Comparison of ENCODE assay signal across 24 mouse cellular contexts in the genomic region with DNA sequence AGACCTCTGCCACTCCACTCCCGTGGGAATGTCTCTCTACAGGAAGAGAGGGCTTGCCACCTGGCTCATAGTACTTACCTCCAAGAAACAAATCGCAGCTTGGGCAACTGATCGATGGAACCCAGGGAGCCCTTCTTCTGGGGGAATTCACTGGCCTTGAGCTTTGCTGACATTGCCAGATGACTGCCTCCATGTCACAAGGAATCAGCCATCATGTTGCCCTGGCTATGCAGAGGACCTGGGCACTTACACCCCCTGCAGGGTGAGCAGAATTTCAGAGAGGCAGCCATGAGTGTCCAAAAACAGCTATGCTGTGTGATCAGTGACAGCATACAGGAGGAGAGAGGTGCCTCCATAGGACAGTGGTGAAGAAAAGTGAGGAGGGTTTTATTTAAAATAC. TPM values are rescaled to one million over a fixed set of nuclear protein-coding genes. Genes with fewer than 3 reads are reported as not detected.
DNase-seq lines count a peak whose midpoint lies in the region; ATAC-seq and TF ChIP-seq lines count a peak whose summit lies in the region.
"Had no signal": no experiment of that assay in that cellular context is flagged by ENCODE, and none has a peak within 500 bp of the region (broad histone marks: within the 10 kb centered on the region; RNA-seq: fewer than 3 reads in every experiment).

No protein-coding gene starts in this region.

- no peak overlapping the region for H3K9ac ChIP-seq in hindbrain, postnatal 0 days (replicated peaks; ENCODE audit: low read length)
- H3K9ac ChIP-seq in hindbrain, embryonic 14.5 days, result no peak overlapping the region
- no peak overlapping the region for H3K9ac ChIP-seq in midbrain, postnatal 0 days (replicated peaks; ENCODE audit: low read length, poor library complexity, severe bottlenecking)
- H3K9ac ChIP-seq in midbrain, embryonic 13.5 days (replicated peaks), result no peak overlapping the region
- H3K9ac ChIP-seq: embryonic facial prominence, embryonic 12.5 days; forebrain, embryonic 13.5 days; forebrain, embryonic 15.5 days; forebrain, postnatal 0 days had no signal

- no peak for ATAC-seq in cerebellum, adult (ENCODE audit: insufficient number of reproducible peaks, low FRiP score, low TSS enrichment)
- ATAC-seq in hindbrain, postnatal 0 days, result 0 out of 2 replicates have a peak, but pooled peaks have one; percentile 21
- ATAC-seq in hindbrain, embryonic 14.5 days (ENCODE audit: low FRiP score), result no peak
- ATAC-seq in midbrain, postnatal 0 days (ENCODE audit: low FRiP score), result no peak
- ATAC-seq in midbrain, embryonic 13.5 days, result no peak
- ATAC-seq: activated CD4-positive, CD25-positive, alpha-beta regulatory T cell, adult 4 months; CD4-positive, CD25-positive, alpha-beta regulatory T cell, adult 4 months; forebrain, embryonic 13.5 days; forebrain, embryonic 15.5 days; forebrain, postnatal 0 days; Patski had no signal

- no peak overlapping the region for H3K27ac ChIP-seq in hindbrain, postnatal 0 days
- no peak overlapping the region for H3K27ac ChIP-seq in hindbrain, embryonic 14.5 days
- H3K27ac ChIP-seq in midbrain, postnatal 0 days (ENCODE audit: low read depth, low read length), result no peak overlapping the region
- H3K27ac ChIP-seq in midbrain, embryonic 13.5 days, result no peak overlapping the region
- H3K27ac ChIP-seq: embryonic facial prominence, embryonic 10.5 days; embryonic facial prominence, embryonic 12.5 days; forebrain, embryonic 13.5 days; forebrain, embryonic 15.5 days had no signal

- H3K9me3 ChIP-seq in hindbrain, postnatal 0 days (ENCODE audit: low read length), result no peaks in the 10 kb centered on the region
- no peaks in the 10 kb centered on the region for H3K9me3 ChIP-seq in hindbrain, embryonic 14.5 days (ENCODE audit: control insufficient read depth, low read length)
- no peaks in the 10 kb centered on the region for H3K9me3 ChIP-seq in midbrain, postnatal 0 days (ENCODE audit: low read length)
- 0 out of 2 replicates have a peak, but pooled peaks cover 6% of the 10 kb centered on the region for H3K9me3 ChIP-seq in midbrain, embryonic 13.5 days
- H3K9me3 ChIP-seq: embryonic facial prominence, embryonic 12.5 days; forebrain, embryonic 15.5 days had no signal

- H3K4me3 ChIP-seq in hindbrain, postnatal 0 days (ENCODE audit: low read length), result no peak overlapping the region
- H3K4me3 ChIP-seq in hindbrain, embryonic 14.5 days (replicated peaks; ENCODE audit: low read length), result no peak overlapping the region
- no peak overlapping the region for H3K4me3 ChIP-seq in midbrain, postnatal 0 days (ENCODE audit: low read depth, low read length)
- no peak overlapping the region for H3K4me3 ChIP-seq in midbrain, embryonic 13.5 days (replicated peaks)
- H3K4me3 ChIP-seq: embryonic facial prominence, embryonic 10.5 days; embryonic facial prominence, embryonic 12.5 days; forebrain, embryonic 13.5 days; forebrain, embryonic 15.5 days had no signal

- 78% methylated on average over 3 of the region's 3 CpGs for WGBS in hindbrain, postnatal 0 days
- 89% methylated on average over 3 of the region's 3 CpGs for WGBS in hindbrain, embryonic 14.5 days
- WGBS in midbrain, postnatal 0 days, result 85% methylated on average over 3 of the region's 3 CpGs
- 87% methylated on average over 3 of the region's 3 CpGs for WGBS in midbrain, embryonic 13.5 days

- peak; percentile 83 to 91 for DNase-seq in cerebellum, postnatal 10 days
- peak; percentile 52 for DNase-seq in hindbrain, postnatal 0 days (ENCODE audit: low spot score)
- DNase-seq in hindbrain, embryonic 14.5 days (ENCODE audit: low spot score), result no peak
- DNase-seq in midbrain, postnatal 0 days (ENCODE audit: low spot score), result peak; percentile 48
- no peak for DNase-seq in gastrocnemius, adult 8-10 months (ENCODE audit: low spot score in 2 of 2)
- DNase-seq: adrenal gland, adult 8-10 months; adrenal gland, postnatal 14 days; adrenal gland, postnatal 36 days; B cell, adult 2 months; cerebellum, adult 11 months; cerebellum, adult 18-20 months; cerebellum, adult 9-10 months; forebrain, postnatal 0 days had no signal

- no peak for TF ChIP-seq CTCF in hindbrain, postnatal 0 days (IDR thresholded peaks at IDR 0.05; ENCODE audit: low read depth)
- no peak for TF ChIP-seq CTCF in midbrain, postnatal 0 days (IDR thresholded peaks at IDR 0.05)

- H3K4me1 ChIP-seq in hindbrain, postnatal 0 days (ENCODE audit: insufficient read depth, low read length), result no peaks in the 10 kb centered on the region
- H3K4me1 ChIP-seq in hindbrain, embryonic 14.5 days (replicated peaks; ENCODE audit: control insufficient read depth, insufficient read depth, low read length), result no peaks in the 10 kb centered on the region
- no peaks in the 10 kb centered on the region for H3K4me1 ChIP-seq in midbrain, postnatal 0 days (ENCODE audit: insufficient read depth, low read length)
- no peaks in the 10 kb centered on the region for H3K4me1 ChIP-seq in midbrain, embryonic 13.5 days (replicated peaks)
- H3K4me1 ChIP-seq: embryonic facial prominence, embryonic 12.5 days; forebrain, embryonic 13.5 days; forebrain, embryonic 15.5 days had no signal

- H3K27me3 ChIP-seq in hindbrain, postnatal 0 days (ENCODE audit: insufficient read depth, low read length), result no peaks in the 10 kb centered on the region
- no peaks in the 10 kb centered on the region for H3K27me3 ChIP-seq in hindbrain, embryonic 14.5 days (ENCODE audit: control insufficient read depth, insufficient read depth, low read length)
- no peaks in the 10 kb centered on the region for H3K27me3 ChIP-seq in midbrain, postnatal 0 days (ENCODE audit: insufficient read depth, low read length)
- H3K27me3 ChIP-seq in midbrain, embryonic 13.5 days, result peaks cover 20% of the 10 kb centered on the region
- H3K27me3 ChIP-seq: embryonic facial prominence, embryonic 12.5 days; Patski had no signal

- H3K36me3 ChIP-seq in hindbrain, postnatal 0 days (ENCODE audit: insufficient read depth, low read length), result no peaks in the 10 kb centered on the region
- H3K36me3 ChIP-seq in hindbrain, embryonic 14.5 days (replicated peaks; ENCODE audit: control insufficient read depth, insufficient read depth), result no peaks in the 10 kb centered on the region
- no peaks in the 10 kb centered on the region for H3K36me3 ChIP-seq in midbrain, postnatal 0 days (ENCODE audit: insufficient read depth, low read length)
- no peaks in the 10 kb centered on the region for H3K36me3 ChIP-seq in midbrain, embryonic 13.5 days
- H3K36me3 ChIP-seq: embryonic facial prominence, embryonic 10.5 days; embryonic facial prominence, embryonic 12.5 days; forebrain, embryonic 15.5 days; G1E had no signal

- H3K4me2 ChIP-seq in hindbrain, postnatal 0 days (ENCODE audit: low read depth, low read length), result no peak overlapping the region
- H3K4me2 ChIP-seq in hindbrain, embryonic 14.5 days (replicated peaks), result no peak overlapping the region
- H3K4me2 ChIP-seq in midbrain, postnatal 0 days (ENCODE audit: low read depth, low read length, poor library complexity, severe bottlenecking), result no peak overlapping the region
- no peak overlapping the region for H3K4me2 ChIP-seq in midbrain, embryonic 13.5 days (replicated peaks)
- H3K4me2 ChIP-seq: embryonic facial prominence, embryonic 12.5 days; forebrain, embryonic 13.5 days; forebrain, embryonic 15.5 days had no signal

RNA-seq across cellular contexts. Expression of a gene that starts 48.2 kb away (rescaled TPM):
- 2.3 and 5.3 TPM in 2 replicates for total RNA-seq in hindbrain, postnatal 0 days (2014; rRNA removed)
- polyA plus RNA-seq in hindbrain, postnatal 0 days (2015; fragmentation: Nextera tagmentation; extraction: Ambion mirVana), result 0.54 and 1.1 TPM in 2 replicates
- polyA plus RNA-seq in hindbrain, embryonic 14.5 days (2014; fragmentation: Nextera tagmentation; extraction: Ambion mirVana), result 0.92 and 1.4 TPM in 2 replicates
- 3.7 and 6.5 TPM in 2 replicates for total RNA-seq in midbrain, postnatal 0 days (2014; rRNA removed)
- polyA plus RNA-seq in midbrain, postnatal 0 days (2015; fragmentation: Nextera tagmentation; extraction: Ambion mirVana), result 0.99 and 1.7 TPM in 2 replicates
- polyA plus RNA-seq in midbrain, embryonic 13.5 days (2015; fragmentation: Nextera tagmentation; extraction: Ambion mirVana), result 0.17 and 0.32 TPM in 2 replicates
- total RNA-seq in gastrocnemius, adult 8-10 months (2022), result 100 to 1,000 TPM in 3 of 4 experiments, 10 to 100 TPM in 1; 68.4 to 165 (median 129) TPM
- total RNA-seq: CH12.LX had no signal
- polyA plus RNA-seq: G1E, Patski had no signal

Comparison
In these comparisons a context has a peak if more than half of its experiments do, and no peak if none do; other contexts are left out.
1. DNase-seq: peak in cerebellum, postnatal 10 days (2 of 2), hindbrain, postnatal 0 days (single experiment) and midbrain, postnatal 0 days (single experiment); none in hindbrain, embryonic 14.5 days (single experiment) and gastrocnemius, adult 8-10 months (0 of 2).